Mouse (Mus musculus) heart, embryonic 12.5 days (tissue): ENCODE measurements around the gene Ier5. TPM values are rescaled to one million over a fixed set of nuclear protein-coding genes. Genes with fewer than 3 reads are reported as not detected.

Source experiments
- ATAC-seq: fragments of 200-750 bp; cut with Nextera tagmentation; 2 replicates; pipeline ENCODE4 v1.8.0; 2017; ENCODE audit warnings: moderate TSS enrichment, moderate library complexity; ENCODE audit not compliant: insufficient number of reproducible peaks, low FRiP score
- H3K27ac ChIP-seq: fragments of 300-500 bp; sonication (generic); 2 replicates; pipeline ENCODE4 v1.5.1; 2016; ENCODE audit warnings: mild to moderate bottlenecking, moderate library complexity; ENCODE audit not compliant: poor library complexity, severe bottlenecking
- H3K27me3 ChIP-seq: fragments of 300-500 bp; sonication (generic); replicated peaks from 2 replicates; pipeline ENCODE4 v1.6.1; 2016; ENCODE audit warnings: mild to moderate bottlenecking, moderate library complexity
- H3K36me3 ChIP-seq: fragments of 300-500 bp; sonication (generic); 2 replicates; pipeline ENCODE4 v1.6.1; 2016; ENCODE audit warnings: mild to moderate bottlenecking, moderate library complexity
- H3K4me1 ChIP-seq: fragments of 300-500 bp; sonication (generic); replicated peaks from 2 replicates; pipeline ENCODE4 v1.6.1; 2016; ENCODE audit warnings: mild to moderate bottlenecking
- H3K4me2 ChIP-seq: fragments of 300-500 bp; sonication (generic); 2 replicates; pipeline ENCODE4 v1.6.1; 2016; ENCODE audit warnings: mild to moderate bottlenecking, moderate library complexity
- H3K4me3 ChIP-seq: fragments of 300-500 bp; sonication (generic); 2 replicates; pipeline ENCODE4 v1.5.1; 2016; ENCODE audit warnings: mild to moderate bottlenecking
- H3K9ac ChIP-seq: fragments of 300-500 bp; sonication (generic); 2 replicates; pipeline ENCODE4 v1.6.1; 2016; ENCODE audit warnings: mild to moderate bottlenecking, moderate library complexity
- H3K9me3 ChIP-seq: fragments of 300-500 bp; sonication (generic); replicated peaks from 2 replicates; pipeline ENCODE4 v1.6.1; 2016; ENCODE audit warnings: mild to moderate bottlenecking, moderate library complexity
- WGBS: fragments of 180-500 bp; shearing (Covaris S2); methylation state at CpG from one replicate; pipeline ENCODE4 v1.1.7; 2016; 5-methylcytosine and 5-hydroxymethylcytosine counted together
- polyA plus RNA-seq: library from polyadenylated mRNA; unstranded; fragments of >200 nt; fragmentation: Nextera tagmentation; extraction: Ambion mirVana; gene quantifications from 2 replicates; pipeline ENCODE4 v1.2.1, GENCODE M21; 2016

Gene Ier5
- polyA plus RNA-seq, 1 experiment from 2014 or later, result 8.9 TPM

DNA sequence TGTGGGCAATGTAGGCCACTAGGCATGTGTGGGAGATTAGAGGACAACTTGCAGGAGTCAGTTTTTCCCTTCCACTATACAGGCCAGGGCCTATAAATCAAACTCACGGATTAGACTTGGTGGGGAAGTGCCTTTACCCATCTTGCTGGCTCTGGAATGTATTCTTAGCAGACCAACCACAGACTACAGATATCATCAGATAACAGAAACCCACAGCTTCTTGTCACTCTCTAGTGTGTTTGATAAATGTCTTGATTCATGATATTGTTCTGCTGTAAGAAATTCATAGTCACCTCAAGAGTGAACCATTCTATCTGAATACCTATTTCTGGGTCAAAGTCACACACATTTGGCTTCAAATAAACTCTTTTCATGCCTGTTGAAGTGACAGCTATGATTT lies 20.3 kb upstream of the Ier5 start:
- no peak overlapping the region for H3K27ac ChIP-seq
- ATAC-seq, result no peak
- no peaks in the 10 kb centered on the region for H3K9me3 ChIP-seq
- H3K27me3 ChIP-seq, result peaks cover 3% of the 10 kb centered on the region; the same call in 1 of the 2 replicates
- peaks cover 5% of the 10 kb centered on the region; the same call in 1 of the 2 replicates for H3K4me1 ChIP-seq
- H3K4me2 ChIP-seq, result no peak overlapping the region
- H3K4me3 ChIP-seq, result no peak overlapping the region
- H3K36me3 ChIP-seq, result no peaks in the 10 kb centered on the region
- no peak overlapping the region for H3K9ac ChIP-seq
- 71% methylated on average over 1 of the region's 1 CpGs for WGBS

DNA sequence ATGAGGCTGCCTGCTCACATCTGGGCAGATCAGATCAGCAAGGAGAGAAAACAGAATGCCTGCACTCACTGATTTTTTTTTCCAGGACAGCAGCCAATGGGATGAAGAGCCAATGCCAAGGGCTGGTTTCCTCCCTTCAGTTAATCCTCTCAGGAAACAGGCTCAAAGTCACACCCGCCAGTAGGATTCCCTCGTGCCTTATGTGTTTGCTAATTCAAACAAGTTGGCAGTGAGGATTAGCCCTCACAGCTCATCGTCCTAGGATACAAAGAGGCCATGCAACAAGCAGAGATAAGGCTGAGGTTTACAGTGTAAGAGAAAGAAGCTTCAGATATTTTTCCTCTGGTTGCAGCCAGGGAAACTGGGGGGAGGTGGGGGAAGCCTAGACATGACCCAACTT lies 14.5 kb upstream of the Ier5 start:
- Histone ChIP-seq H3K27ac (no peak overlapping the region), H3K4me1 (peaks cover 36% of the 10 kb centered on the region), H3K4me3 (no peak overlapping the region), H3K4me2 (no peak overlapping the region), H3K36me3 (no peaks in the 10 kb centered on the region), H3K9ac (no peak overlapping the region), H3K9me3 (no peaks in the 10 kb centered on the region), H3K27me3 (peaks cover 3% of the 10 kb centered on the region; the same call in 1 of the 2 replicates)
- ATAC-seq, result no peak
- 14% methylated on average over 3 of the region's 3 CpGs for WGBS

GRCm38 (mm10) chr1:155112875-155113274 lies 13.4 kb upstream of the Ier5 start:
- H3K4me3 ChIP-seq, result no peak overlapping the region
- H3K9me3 ChIP-seq, result no peaks in the 10 kb centered on the region
- peaks cover 47% of the 10 kb centered on the region for H3K4me1 ChIP-seq
- 71% methylated on average over 1 of the region's 1 CpGs for WGBS
- no peak overlapping the region for H3K27ac ChIP-seq
- H3K4me2 ChIP-seq, result no peak overlapping the region
- ATAC-seq, result no peak
- H3K27me3 ChIP-seq, result peaks cover 3% of the 10 kb centered on the region; the same call in 1 of the 2 replicates
- H3K36me3 ChIP-seq, result no peaks in the 10 kb centered on the region
- H3K9ac ChIP-seq, result no peak overlapping the region

DNA sequence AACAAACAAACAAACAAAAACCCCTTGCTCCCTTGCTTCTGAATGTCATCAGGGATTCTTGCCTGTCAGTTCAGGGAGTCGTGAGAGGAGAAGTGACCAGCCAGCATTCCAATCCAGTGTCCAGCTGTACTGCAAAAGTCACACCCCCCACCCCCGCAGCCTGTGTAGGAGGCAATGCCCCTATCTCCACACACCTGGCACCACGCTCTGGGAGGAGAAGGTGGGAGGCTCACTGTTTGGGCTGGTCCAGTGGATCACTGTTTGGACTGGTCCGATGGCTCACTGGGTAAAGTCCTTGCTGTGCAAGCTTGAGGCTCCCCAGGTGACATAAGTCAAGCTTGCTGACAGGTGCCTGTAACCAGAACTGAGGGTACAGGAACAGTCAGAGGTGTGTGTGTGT lies 12.7 kb upstream of the Ier5 start:
- ATAC-seq, result no peak
- Histone ChIP-seq H3K9ac (no peak overlapping the region), H3K27me3 (peaks cover 3% of the 10 kb centered on the region; the same call in 1 of the 2 replicates), H3K4me1 (peaks cover 47% of the 10 kb centered on the region), H3K4me3 (no peak overlapping the region), H3K27ac (no peak overlapping the region), H3K4me2 (no peak overlapping the region), H3K9me3 (no peaks in the 10 kb centered on the region), H3K36me3 (no peaks in the 10 kb centered on the region)
- 21% methylated on average over 4 of the region's 4 CpGs for WGBS

GRCm38 (mm10) chr1:155111491-155111890 lies 12.1 kb upstream of the Ier5 start:
- Histone ChIP-seq H3K4me2 (no peak overlapping the region), H3K9me3 (no peaks in the 10 kb centered on the region), H3K9ac (no peak overlapping the region), H3K27me3 (peaks cover 3% of the 10 kb centered on the region; the same call in 1 of the 2 replicates), H3K4me1 (peaks cover 47% of the 10 kb centered on the region), H3K4me3 (no peak overlapping the region), H3K36me3 (no peaks in the 10 kb centered on the region), H3K27ac (no peak overlapping the region)
- 36% methylated on average over 6 of the region's 6 CpGs for WGBS
- ATAC-seq, result no peak

DNA sequence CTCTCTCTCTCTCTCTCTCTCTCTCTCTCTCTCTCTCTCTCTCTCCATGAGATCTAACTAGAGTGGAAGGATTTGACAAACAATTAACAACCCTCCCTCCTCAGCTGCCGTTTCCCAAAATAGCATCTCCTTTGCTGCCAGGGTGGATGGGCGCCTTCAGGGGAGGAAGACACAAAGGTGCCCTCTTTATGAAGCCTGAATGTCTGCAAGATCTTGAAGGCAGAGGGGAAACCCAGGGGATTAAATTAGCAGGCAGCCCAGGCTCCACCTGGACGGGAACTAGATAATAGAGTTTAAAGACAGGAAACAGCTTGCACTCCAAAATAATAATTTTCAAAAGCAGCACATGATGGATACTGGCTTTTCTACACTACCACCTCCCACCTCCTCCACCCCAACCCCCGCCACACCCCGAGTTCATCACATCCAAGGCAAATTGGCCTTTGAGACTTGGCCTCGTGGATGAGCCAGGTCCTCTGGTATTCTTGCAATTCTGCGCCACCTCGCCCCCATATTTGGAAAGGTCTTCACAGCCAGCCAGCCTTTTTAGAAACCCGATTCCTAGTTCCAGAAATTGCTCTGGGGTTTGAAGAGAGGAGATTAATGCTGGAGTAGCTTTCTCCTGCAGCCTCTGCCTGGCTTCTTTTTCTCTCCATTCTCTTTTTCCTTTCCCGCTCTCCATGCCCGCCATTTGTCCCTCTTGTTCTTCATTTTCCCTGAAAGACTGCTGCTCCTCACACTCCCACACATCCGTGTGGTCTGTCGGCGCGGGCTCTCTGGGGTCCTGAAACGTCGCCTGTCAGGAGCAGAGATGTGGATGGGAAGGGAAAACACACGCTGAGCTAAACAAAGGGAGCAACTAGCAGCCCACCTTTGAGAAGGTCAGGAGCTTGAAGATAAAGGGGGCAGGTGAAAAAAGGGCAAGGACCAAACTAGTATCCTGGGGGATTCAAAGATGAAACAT lies 10.2 kb upstream of the Ier5 start:
- no peak overlapping the region for H3K9ac ChIP-seq
- H3K27ac ChIP-seq, result peak overlapping the region; percentile 80
- H3K4me1 ChIP-seq, result peaks cover 46% of the 10 kb centered on the region

DNA sequence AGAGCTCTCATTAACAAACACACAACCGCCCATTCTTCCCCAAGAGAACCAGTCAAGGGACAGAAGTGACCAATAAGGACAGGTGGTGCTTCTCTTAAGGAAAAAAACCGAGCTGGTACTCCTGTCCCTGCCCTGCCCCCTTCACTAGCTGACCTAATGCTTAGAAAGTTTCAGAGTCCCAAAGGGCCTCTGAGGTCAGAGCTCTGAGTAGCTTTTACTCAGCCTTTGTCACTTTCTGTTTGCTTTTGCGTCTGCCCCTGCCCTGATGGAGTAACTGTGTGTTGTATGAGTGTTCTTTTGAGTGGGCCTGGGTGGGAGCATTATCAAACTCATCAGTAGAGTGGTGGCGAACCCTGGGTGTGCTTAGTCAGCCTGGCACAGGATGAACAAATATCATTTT lies 9.0 kb upstream of the Ier5 start:
- H3K4me3 ChIP-seq, result no peak overlapping the region
- no peaks in the 10 kb centered on the region for H3K36me3 ChIP-seq
- 33% methylated on average over 4 of the region's 4 CpGs for WGBS
- ATAC-seq, result no peak
- H3K9ac ChIP-seq, result no peak overlapping the region
- peak overlapping the region; percentile 80 for H3K27ac ChIP-seq
- peak overlapping the region; percentile 11; the same call in 1 of the 2 replicates for H3K4me2 ChIP-seq
- H3K4me1 ChIP-seq, result peaks cover 37% of the 10 kb centered on the region
- H3K9me3 ChIP-seq, result no peaks in the 10 kb centered on the region
- no peaks in the 10 kb centered on the region for H3K27me3 ChIP-seq

More for the DNA sequence above, 10.2 kb upstream of the Ier5 start:
- no peaks in the 10 kb centered on the region for H3K27me3 ChIP-seq
- H3K4me2 ChIP-seq, result peak overlapping the region; percentile 52
- no peak for ATAC-seq
- H3K9me3 ChIP-seq, result no peaks in the 10 kb centered on the region
- 15% methylated on average over 18 of the region's 18 CpGs for WGBS
- H3K36me3 ChIP-seq, result no peaks in the 10 kb centered on the region
- H3K4me3 ChIP-seq, result no peak overlapping the region

- no peak for ATAC-seq
- Histone ChIP-seq H3K9ac (no peak overlapping the region), H3K4me3 (no peak overlapping the region), H3K27ac (no peak overlapping the region), H3K9me3 (no peaks in the 10 kb centered on the region), H3K27me3 (no peaks in the 10 kb centered on the region), H3K36me3 (no peaks in the 10 kb centered on the region), H3K4me2 (no peak overlapping the region), H3K4me1 (peaks cover 37% of the 10 kb centered on the region)
- WGBS, result 44% methylated on average over 5 of the region's 5 CpGs
Observed at GRCm38 (mm10) chr1:155107843-155108242, 8.4 kb upstream of the Ier5 start.

GRCm38 (mm10) chr1:155106310-155106709 lies 6.9 kb upstream of the Ier5 start:
- no peak for ATAC-seq
- Histone ChIP-seq H3K4me1 (peaks cover 29% of the 10 kb centered on the region), H3K4me3 (no peak overlapping the region), H3K36me3 (no peaks in the 10 kb centered on the region), H3K9me3 (no peaks in the 10 kb centered on the region), H3K4me2 (no peak overlapping the region), H3K27ac (no peak overlapping the region), H3K27me3 (no peaks in the 10 kb centered on the region), H3K9ac (no peak overlapping the region)
- 58% methylated on average over 1 of the region's 1 CpGs for WGBS

DNA sequence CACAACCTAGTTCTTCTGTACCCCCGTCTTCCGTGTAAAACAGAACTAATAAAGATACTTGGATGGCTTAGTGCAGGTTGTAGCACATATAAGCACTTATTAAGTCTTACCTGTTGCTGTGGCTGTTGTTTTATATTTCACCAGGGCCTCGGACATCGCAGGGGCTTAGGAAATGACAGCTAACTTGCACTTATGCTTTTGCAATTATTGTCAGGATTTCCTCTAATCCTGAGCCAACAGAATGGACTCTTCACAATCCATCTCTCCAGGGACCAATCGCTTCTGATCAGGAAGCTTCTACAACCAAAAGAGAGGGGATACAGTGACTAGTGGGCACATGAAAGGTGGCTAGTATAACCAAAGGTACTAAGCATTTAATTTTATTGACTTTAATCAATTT lies 4.6 kb upstream of the Ier5 start:
- H3K9ac ChIP-seq, result no peak overlapping the region
- 80% methylated on average over 5 of the region's 5 CpGs for WGBS
- H3K4me3 ChIP-seq, result no peak overlapping the region
- H3K27ac ChIP-seq, result no peak overlapping the region
- no peaks in the 10 kb centered on the region for H3K27me3 ChIP-seq
- no peak for ATAC-seq
- H3K4me2 ChIP-seq, result no peak overlapping the region
- H3K36me3 ChIP-seq, result no peaks in the 10 kb centered on the region
- H3K9me3 ChIP-seq, result no peaks in the 10 kb centered on the region
- peaks cover 14% of the 10 kb centered on the region for H3K4me1 ChIP-seq

GRCm38 (mm10) chr1:155102631-155103030 lies 3.2 kb upstream of the Ier5 start:
- 68% methylated on average over 4 of the region's 4 CpGs for WGBS

More at GRCm38 (mm10) chr1:155102631-155103030, 3.2 kb upstream of the Ier5 start:
- H3K4me2 ChIP-seq, result no peak overlapping the region
- H3K27me3 ChIP-seq, result no peaks in the 10 kb centered on the region
- no peak overlapping the region for H3K9ac ChIP-seq
- H3K4me1 ChIP-seq, result peaks cover 3% of the 10 kb centered on the region; the same call in 1 of the 2 replicates
- ATAC-seq, result no peak
- H3K9me3 ChIP-seq, result no peaks in the 10 kb centered on the region
- no peak overlapping the region for H3K4me3 ChIP-seq
- no peaks in the 10 kb centered on the region for H3K36me3 ChIP-seq
- H3K27ac ChIP-seq, result no peak overlapping the region
